15 mouse cellular contexts compared by ENCODE assay signal in the genomic region with DNA sequence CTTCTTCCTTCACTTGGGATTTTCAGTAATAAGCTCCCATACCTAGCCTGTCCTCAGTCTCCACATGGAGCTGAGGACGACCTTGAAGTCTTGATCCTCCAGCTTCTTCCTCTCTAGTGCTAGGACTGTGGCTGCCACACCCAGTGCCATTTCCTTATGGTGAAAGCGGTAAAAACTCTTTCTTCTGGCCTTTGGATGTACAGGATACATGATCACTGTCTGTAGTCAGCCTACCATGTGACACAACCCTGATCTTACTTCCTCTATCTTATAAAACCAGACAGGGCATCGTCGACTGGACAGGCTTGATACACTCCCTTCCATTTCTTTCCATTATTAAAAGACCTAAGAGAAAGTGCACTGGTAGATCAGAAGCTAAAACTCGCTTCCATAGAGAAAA.
"Had no signal": no experiment of that assay in that cellular context is flagged by ENCODE, and none has a peak within 500 bp of the region (broad histone marks: within the 10 kb centered on the region; RNA-seq: fewer than 3 reads in every experiment).

No protein-coding gene starts in this region.

- H3K27ac ChIP-seq: kidney, embryonic 15.5 days; left cerebral cortex, adult 2 months; limb, embryonic 15.5 days; liver, embryonic 15.5 days; macrophage; midbrain, embryonic 15.5 days; neural tube, embryonic 12.5 days; stomach, postnatal 0 days had no signal

- DNase-seq: kidney, adult 2 months; kidney, postnatal 14 days; lung, embryonic 14.5 days; lung, postnatal 10 days; thymus, postnatal 4 days had no signal

- H3K9ac ChIP-seq: kidney, embryonic 15.5 days; limb, embryonic 15.5 days; liver, embryonic 15.5 days; lung, embryonic 14.5 days; midbrain, embryonic 15.5 days; neural tube, embryonic 12.5 days had no signal

- ATAC-seq: midbrain, embryonic 15.5 days had no signal

- H3K27me3 ChIP-seq: kidney, embryonic 15.5 days; limb, embryonic 15.5 days; liver, embryonic 15.5 days; megakaryocyte, embryonic 14.5 days; midbrain, embryonic 15.5 days; neural tube, embryonic 12.5 days had no signal

- H3K36me3 ChIP-seq: kidney, embryonic 15.5 days; limb, embryonic 15.5 days; liver, embryonic 15.5 days; midbrain, embryonic 15.5 days; neural tube, embryonic 12.5 days had no signal

- H3K4me2 ChIP-seq: kidney, embryonic 15.5 days; limb, embryonic 15.5 days; liver, embryonic 15.5 days; lung, embryonic 14.5 days; midbrain, embryonic 11.5 days; midbrain, embryonic 15.5 days; neural tube, embryonic 12.5 days had no signal

- H3K4me3 ChIP-seq: kidney, embryonic 15.5 days; left cerebral cortex, adult 2 months; limb, embryonic 15.5 days; liver, embryonic 15.5 days; megakaryocyte, embryonic 14.5 days; midbrain, embryonic 15.5 days; neural tube, embryonic 12.5 days had no signal

- H3K9me3 ChIP-seq: kidney, embryonic 15.5 days; limb, embryonic 15.5 days; liver, embryonic 15.5 days; midbrain, embryonic 15.5 days; neural tube, embryonic 12.5 days had no signal

- H3K4me1 ChIP-seq: kidney, embryonic 15.5 days; limb, embryonic 15.5 days; liver, embryonic 15.5 days; megakaryocyte, embryonic 14.5 days; neural tube, embryonic 12.5 days had no signal
